Mouse (Mus musculus): ENCODE data around the gene Gm10722. TPM values are rescaled to one million over a fixed set of nuclear protein-coding genes. Genes with fewer than 3 reads are reported as not detected.

Gene Gm10722
- not detected in 2 replicates for polyA plus RNA-seq (2012; rRNA removed)

GRCm38 (mm10) chr9:3000445-3000972 is at the start of gene Gm10722:
Gm10722 (plus strand) TSS chr9:3000922.

GRCm38 (mm10) chr9:3002794-3003396 is 2.2 kb downstream of the Gm10722 start, which contains the start of gene Gm11168:
Gm11168 (plus strand) TSS chr9:3003346.

GRCm38 (mm10) chr9:3012733-3013279 is 12.1 kb downstream of the Gm10722 start, which contains the start of gene Gm10721:
Gm10721 (plus strand) TSS chr9:3013140.

GRCm38 (mm10) chr9:3015354-3015753 is 14.6 kb downstream of the Gm10722 start, which contains the start of gene Gm10720:
Gm10720 (plus strand) TSS chr9:3015654.

GRCm38 (mm10) chr9:3017108-3017507 is 16.4 kb downstream of the Gm10722 start, which contains the start of gene Gm10719:
Gm10719 (plus strand) TSS chr9:3017408.

GRCm38 (mm10) chr9:3023312-3023984 is 22.7 kb downstream of the Gm10722 start, which contains the start of gene Gm10718:
Gm10718 (plus strand) TSS chr9:3023547.

GRCm38 (mm10) chr9:3024912-3025467 is 24.3 kb downstream of the Gm10722 start, which contains the start of gene Gm10717:
Gm10717 (plus strand) TSS chr9:3025417.

GRCm38 (mm10) chr9:3034299-3034698 is 33.6 kb downstream of the Gm10722 start, which contains the start of gene Gm17535:
Gm17535 (plus strand) TSS chr9:3034599.

GRCm38 (mm10) chr9:3036577-3036976 is 35.9 kb downstream of the Gm10722 start, which contains the start of gene Gm10715:
Gm10715 (plus strand) TSS chr9:3036877.

Other genes with a start within 250 kb of the Gm10722 start
- not detected in 2 replicates for gene Gm11168, start 2.4 kb downstream of the Gm10722 start, polyA plus RNA-seq (2012; rRNA removed)
- 0.10 TPM in 1 of 2 replicates, not detected in the other for gene Gm10721, start 12.2 kb downstream of the Gm10722 start, polyA plus RNA-seq (2012; rRNA removed)
- gene Gm10720, start 14.7 kb downstream of the Gm10722 start, polyA plus RNA-seq (2012; rRNA removed) = not detected in 2 replicates
- gene Gm10719, start 16.5 kb downstream of the Gm10722 start, polyA plus RNA-seq (2012; rRNA removed) = 0.14 TPM in 1 of 2 replicates, not detected in the other
- gene Gm10718, start 22.6 kb downstream of the Gm10722 start, polyA plus RNA-seq (2012; rRNA removed) = 0.41 TPM in 1 of 2 replicates, not detected in the other
- gene Gm10717, start 24.5 kb downstream of the Gm10722 start, polyA plus RNA-seq (2012; rRNA removed) = not detected in 2 replicates
- not detected in 2 replicates for gene Gm17535, start 33.7 kb downstream of the Gm10722 start, polyA plus RNA-seq (2012; rRNA removed)
- gene Gm10715, start 36.0 kb downstream of the Gm10722 start, polyA plus RNA-seq (2012; rRNA removed) = not detected in 2 replicates

Measured in central nervous system, embryonic 11.5 days (tissue).